Mouse (Mus musculus): ENCODE measurements around the gene Gabrb1.
"Not testable (repeated sequence)": the region's sequence is repeated elsewhere in the genome, so short reads cannot be mapped to it uniquely, and the experiment has no call there.

Gabrb1 gene

GRCm38 (mm10) chr5:72036954-72037353, 379.0 kb downstream of the Gabrb1 start:
- no peak for DNase-seq (ENCODE audit: low spot score in 2 of 2)

DNA sequence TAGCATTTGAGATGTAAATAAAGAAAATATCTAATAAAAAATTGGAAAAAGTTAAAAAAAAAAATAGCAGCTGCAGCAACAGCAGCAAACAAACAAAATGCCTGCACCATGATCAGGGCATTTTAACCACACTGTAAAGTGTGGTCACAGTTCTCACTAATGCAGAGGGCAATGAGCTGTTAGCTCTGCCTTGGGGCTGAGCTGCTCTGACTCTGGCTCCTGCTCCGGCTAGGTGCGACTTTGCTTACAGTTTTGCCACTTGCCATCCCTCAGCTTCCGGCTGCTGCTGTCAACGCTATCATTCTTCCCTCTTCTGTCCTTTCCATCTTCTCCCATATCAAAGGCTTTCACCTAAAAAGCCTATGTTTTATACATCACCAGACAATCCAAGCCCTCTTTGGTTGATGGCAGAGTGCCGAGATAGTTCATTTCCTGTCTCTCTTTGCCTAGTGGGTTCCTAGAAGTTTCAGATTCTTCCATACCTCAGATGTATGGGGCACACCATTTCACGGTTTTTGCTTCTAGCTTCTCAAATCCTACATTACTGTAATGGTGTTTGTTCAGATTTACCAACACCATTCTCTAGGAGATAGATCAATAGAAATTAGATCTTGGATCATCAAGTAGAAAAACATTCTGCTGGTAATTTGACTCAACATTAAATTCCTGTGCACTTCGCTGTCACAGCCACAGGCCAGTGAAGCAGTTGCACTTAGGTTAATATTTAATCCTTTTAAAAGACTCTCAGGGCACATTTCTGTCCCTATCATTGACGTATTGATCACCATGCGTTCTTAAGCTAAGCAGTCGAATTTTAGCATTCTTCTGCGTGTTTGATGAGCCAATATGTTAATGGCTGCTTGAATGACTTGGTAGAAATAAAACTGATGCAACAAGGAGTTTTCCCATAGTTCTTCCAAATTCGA, 385.6 kb downstream of the Gabrb1 start:
- DNase-seq (ENCODE audit: low spot score in 2 of 2): no peak

DNA sequence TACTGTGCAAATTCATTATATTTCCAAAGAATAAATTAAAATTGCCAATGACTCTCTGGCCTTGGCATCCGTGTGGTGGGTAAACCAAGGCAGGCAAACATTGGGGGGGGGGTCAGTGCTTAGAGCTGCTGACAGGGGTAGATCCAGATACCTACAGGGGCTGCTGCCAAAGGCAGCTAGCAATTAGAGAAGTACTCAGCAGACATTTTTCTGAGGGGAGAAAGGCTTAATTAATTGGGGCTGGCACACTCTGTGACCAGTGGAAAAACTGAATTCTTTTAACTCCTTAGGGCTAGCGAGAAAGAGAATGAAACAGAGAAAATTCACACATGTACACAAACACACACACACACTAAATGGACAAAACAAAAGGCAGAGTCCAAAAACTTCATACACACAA, 388.3 kb downstream of the Gabrb1 start:
- DNase-seq (ENCODE audit: low spot score in 2 of 2): no peak

- no peak for DNase-seq (ENCODE audit: low spot score in 2 of 2)
Observed at GRCm38 (mm10) chr5:72064079-72064478, 406.2 kb downstream of the Gabrb1 start.

- DNase-seq (ENCODE audit: low spot score in 2 of 2): no peak
Observed at GRCm38 (mm10) chr5:72068826-72069225, 410.9 kb downstream of the Gabrb1 start.

DNA sequence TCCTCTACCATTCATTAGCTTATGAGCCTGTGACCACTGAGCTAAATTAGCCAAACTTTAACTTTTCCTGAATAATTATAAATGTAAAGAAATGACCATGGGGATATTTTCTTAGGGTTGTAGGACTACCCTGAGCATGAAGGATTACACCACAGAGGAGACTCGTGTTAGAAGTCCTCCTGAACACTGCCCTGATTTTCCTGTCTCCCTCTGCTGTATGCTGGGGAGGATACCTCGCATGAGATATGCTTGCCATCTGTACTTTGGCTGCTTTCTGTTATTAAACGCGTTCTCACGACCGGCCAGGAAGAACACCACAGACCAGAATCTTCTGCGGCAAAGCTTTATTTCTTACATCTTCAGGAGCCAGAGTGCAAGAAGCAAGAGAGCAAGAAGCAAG, 411.5 kb downstream of the Gabrb1 start:
- not testable (repeated sequence) for DNase-seq (ENCODE audit: low spot score in 2 of 2)

DNA sequence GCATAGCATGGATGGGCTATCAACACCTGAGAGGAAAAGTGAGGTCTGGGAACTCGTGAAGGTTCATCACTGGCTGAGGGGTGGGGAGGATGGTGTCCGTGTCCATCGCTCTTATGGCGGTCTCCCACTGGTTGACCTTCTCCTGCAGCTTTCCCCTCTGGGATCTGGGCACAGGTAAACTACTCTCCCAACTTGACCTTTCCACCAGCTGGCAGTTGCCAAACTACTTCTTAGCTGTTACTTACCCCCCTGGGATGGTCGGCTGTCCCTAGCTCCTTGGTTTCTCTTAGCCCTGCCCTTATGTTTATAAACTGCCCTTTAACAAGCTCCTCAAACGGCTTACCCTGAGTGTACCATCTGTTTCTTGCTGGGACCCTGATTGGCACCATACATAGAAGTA, 418.9 kb downstream of the Gabrb1 start:
- DNase-seq (ENCODE audit: low spot score in 2 of 2): no peak

- peak in 1 of 2 experiments; percentile 15 for DNase-seq (ENCODE audit: low spot score in 2 of 2)
Observed at GRCm38 (mm10) chr5:72086518-72086917, 428.6 kb downstream of the Gabrb1 start.

- DNase-seq (ENCODE audit: low spot score in 2 of 2): no peak
Observed at GRCm38 (mm10) chr5:72094582-72094981, 436.7 kb downstream of the Gabrb1 start.

DNA sequence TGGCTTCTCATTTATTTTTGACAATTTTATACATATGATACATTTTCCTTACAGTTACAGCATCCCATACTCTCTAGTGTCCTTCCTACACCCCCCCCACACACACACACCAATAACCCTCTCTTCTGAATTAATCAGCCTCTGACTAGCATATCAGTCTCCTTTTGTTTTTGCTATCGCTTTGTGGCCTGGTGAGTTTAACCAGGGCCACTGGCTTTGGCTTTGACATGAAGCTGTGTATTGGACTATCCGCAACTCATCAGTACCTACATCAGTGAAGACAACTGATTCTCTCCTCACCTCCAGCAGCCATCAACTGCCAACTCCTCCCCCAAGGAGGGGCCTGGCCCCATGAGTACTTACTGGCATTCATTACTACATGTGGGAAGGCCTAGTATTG, 437.1 kb downstream of the Gabrb1 start:
- no peak for DNase-seq (ENCODE audit: low spot score in 2 of 2)

GRCm38 (mm10) chr5:72104274-72104921, 446.5 kb downstream of the Gabrb1 start:
- DNase-seq (ENCODE audit: low spot score in 2 of 2): no peak

GRCm38 (mm10) chr5:72122414-72123037, 464.6 kb downstream of the Gabrb1 start:
- DNase-seq (ENCODE audit: low spot score in 2 of 2): no peak

DNA sequence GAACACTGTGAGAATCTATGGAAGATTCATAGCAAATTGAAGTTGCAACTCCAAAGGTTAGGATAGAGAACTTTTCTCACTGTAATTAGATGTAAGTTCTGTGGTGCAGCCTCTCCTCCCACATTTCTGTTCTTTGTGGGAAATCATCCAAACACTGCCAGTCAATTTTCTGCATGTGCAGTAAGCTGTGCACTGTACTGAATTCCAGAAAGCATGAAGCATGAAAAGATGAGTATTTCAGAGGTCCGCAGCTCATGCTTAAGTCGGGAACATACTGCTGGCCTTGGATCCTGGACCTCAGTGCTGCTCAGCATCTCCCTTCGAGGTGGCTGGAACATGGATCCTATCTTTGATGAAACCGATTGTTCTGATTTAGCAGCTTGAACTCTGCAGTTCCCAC, 468.8 kb downstream of the Gabrb1 start:
- DNase-seq (ENCODE audit: low spot score in 2 of 2): no peak

DNA sequence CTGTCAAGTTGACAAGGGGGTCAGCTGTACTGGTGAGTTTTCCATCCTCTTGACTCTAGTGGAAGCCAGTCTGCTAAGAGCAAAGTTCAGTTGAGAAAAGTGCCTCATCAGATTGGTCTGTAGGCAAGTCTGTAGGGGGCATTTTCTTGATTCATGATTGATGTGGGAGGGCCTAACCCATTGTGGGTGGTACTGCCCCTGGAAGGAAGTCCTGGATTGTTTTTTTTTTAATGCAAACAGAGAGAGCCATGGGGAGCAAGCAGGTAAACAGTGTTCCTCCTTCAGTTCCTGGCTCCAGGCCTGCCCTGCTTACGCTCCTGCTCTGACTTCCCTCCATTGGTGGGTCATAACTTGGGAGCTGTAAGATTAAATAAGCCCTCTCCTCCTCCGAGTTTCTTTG, 476.0 kb downstream of the Gabrb1 start:
- no peak for DNase-seq (ENCODE audit: low spot score in 2 of 2)

- no peak for DNase-seq (ENCODE audit: low spot score in 2 of 2)
Observed at GRCm38 (mm10) chr5:72138256-72138655, 480.3 kb downstream of the Gabrb1 start.

DNA sequence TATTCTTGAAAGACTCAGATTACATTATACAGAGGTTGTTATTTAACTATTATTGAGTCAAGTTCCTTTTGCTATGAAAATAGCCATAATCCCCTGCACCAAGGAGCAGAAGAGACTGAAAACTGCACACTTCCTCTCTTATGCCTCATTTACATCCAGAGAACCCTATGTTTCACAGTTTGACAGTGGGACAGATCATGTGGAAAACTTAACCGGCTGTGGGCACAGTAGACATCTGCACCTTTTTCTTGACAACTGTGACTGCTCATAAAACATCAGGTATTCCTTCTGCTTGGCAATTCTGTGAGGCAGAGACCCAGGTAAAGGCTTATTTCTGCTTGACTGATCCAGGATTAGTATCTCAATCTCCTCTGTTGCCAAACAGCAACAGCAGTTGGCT, 481.7 kb downstream of the Gabrb1 start:
- no peak for DNase-seq (ENCODE audit: low spot score in 2 of 2)

DNA sequence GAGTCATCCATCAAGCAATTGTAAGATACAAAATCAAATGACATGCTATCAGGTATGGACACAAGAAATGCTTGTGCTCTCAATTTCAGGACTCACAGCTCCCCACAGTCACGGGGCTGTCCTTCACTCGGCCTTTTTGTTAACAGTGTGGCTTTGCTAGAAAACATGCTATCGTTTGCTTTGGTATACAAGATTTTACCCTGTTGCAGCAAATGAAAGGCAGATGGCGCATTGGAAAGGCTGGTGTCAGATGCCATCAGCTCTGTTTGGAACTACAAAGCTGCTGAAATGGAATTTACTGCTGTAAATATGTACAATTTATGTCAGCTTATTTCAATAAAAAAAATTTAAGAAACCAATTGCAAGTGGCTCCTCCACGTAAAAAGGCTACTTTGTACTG, 490.8 kb downstream of the Gabrb1 start:
- DNase-seq (ENCODE audit: low spot score in 2 of 2): no peak

- DNase-seq (ENCODE audit: low spot score in 2 of 2): no peak
Observed at GRCm38 (mm10) chr5:72150870-72151269, 493.0 kb downstream of the Gabrb1 start.

DNA sequence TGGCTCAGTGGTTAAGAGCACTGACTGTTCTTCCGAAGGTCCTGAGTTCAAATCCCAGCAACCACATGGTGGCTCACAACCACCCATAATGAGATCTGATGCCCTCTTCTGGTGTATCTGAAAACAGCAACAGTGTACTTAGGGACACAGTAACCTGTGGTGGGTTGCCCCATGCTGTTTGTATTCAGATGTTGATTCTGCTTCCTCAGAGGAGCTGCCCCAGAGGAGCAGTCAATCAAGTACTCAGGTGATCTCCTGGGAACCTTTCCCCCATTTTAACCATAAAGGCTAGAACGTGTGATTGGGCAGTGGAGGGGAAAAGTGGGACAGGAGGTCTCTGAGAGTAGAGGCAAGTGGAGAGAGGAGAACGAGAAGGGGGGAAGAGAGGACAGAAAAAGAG, 497.8 kb downstream of the Gabrb1 start:
- not testable (repeated sequence) for DNase-seq (ENCODE audit: low spot score in 2 of 2)

- no peak for DNase-seq (ENCODE audit: low spot score in 2 of 2)
Observed at GRCm38 (mm10) chr5:72156598-72156997, 498.7 kb downstream of the Gabrb1 start.

DNA sequence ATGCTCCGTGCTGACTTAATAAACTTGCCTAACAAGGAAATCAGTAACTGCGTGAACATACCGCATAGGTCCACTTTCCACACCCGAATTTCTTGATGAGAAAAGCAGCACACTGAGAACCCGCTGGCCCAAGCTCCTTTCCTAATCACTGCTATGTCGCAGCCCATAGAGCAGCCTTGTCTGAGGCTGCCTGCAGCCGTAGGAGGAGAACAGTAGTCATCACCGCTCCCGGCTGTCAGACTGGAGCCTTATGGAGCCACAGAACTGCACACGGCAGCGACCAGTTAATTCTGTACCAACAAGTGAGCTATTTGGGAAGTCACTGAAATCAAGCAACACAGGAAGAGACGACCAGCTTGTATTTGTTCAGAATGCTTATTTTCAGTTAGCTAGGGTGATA, 500.8 kb downstream of the Gabrb1 start:
- DNase-seq (ENCODE audit: low spot score in 2 of 2): no peak

GRCm38 (mm10) chr5:72159537-72159936, 501.6 kb downstream of the Gabrb1 start:
- DNase-seq (ENCODE audit: low spot score in 2 of 2): no peak

All from spleen, postnatal 10 days (tissue).